Mouse (Mus musculus) olfactory bulb, adult 2 months (tissue): ENCODE measurements at regions not wholly inside any gene's neighbourhood (a gene's known extent, or its start where the extent isn't known, plus 50 kb on each side); places are given as distances from the start of the nearest gene placed in this dataset.

Experiments used
- CTCF ChIP-seq: fragments of 200-500 bp; IDR thresholded peaks from 2 replicates; pipeline ENCODE4 v1.5.1; 2012; ENCODE audit warnings: low read depth, mild to moderate bottlenecking, low read length, moderate library complexity; ENCODE audit not compliant: insufficient read depth
- POLR2A ChIP-seq: fragments of 200-500 bp; IDR thresholded peaks from 2 replicates; pipeline ENCODE4 v1.6.1; 2012; ENCODE audit warnings: mild to moderate bottlenecking, low read depth, low read length, moderate library complexity; ENCODE audit not compliant: insufficient read depth

DNA sequence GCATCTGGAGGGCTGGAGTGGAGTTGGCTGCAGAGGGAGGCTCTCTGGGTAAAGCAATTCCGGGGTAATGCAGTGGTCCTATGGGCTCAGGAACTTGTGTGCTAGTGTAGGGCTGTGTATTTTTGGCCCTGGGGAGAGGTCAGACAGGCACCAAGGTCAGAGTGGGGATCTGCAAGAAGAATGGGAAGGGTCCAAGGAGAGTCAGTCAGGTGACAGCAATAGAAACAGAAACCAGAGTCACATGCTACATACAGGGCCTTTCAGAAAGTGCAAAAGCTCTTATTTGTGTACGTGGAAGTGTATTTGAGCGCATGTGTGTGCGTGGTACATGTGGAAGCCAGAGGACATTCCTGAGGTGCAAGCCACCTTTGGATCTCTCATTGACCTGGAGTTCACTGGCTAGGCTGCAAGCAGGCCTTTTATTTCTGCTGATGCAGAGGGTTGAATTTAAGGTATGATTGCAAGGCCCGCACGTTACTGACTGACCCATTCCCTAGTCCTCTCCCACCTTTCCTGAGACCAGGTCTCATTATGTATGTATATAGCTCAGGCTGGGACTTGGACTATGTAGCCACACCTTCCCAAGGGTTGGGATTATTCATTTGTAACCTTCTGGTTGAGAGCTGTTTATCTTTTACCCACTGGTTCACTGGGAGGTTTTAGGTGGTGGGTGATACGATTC lies 1122.0 kb upstream of the A1bg start:
- TF ChIP-seq CTCF (no peak), POLR2A (no peak)
